Mouse (Mus musculus): ENCODE results near the gene Olfr1174-ps. TPM values are rescaled to one million over a fixed set of nuclear protein-coding genes. Genes with fewer than 3 reads are reported as not detected.

Olfr1174-ps gene
- not detected for total RNA-seq (2021)
- long read RNA-seq, experiment 1, result 0 reads
- long read RNA-seq, experiment 2, result 0 reads

DNA sequence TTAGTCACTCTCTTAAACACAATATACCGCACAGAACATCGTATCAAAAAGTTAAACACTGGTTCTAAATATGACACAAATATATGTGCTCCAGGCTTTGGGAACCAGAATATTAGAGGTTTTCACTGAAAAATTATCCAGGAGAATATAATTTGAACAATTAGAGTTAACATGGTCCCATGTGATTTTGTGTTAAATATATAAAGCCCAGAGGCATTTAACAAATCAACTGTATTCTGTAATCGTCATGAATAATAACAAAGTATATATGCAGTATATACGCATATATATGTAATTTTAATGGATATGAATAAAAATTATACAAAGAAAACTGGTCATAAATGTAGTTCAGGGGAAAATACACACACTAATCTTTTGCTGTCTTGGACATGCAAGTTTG is at the start of gene Olfr1174-ps:
TSS of gene Olfr1174-ps (minus strand) at position 101 of the 400 bp plus-strand sequence.
- no peak for DNase-seq

DNA sequence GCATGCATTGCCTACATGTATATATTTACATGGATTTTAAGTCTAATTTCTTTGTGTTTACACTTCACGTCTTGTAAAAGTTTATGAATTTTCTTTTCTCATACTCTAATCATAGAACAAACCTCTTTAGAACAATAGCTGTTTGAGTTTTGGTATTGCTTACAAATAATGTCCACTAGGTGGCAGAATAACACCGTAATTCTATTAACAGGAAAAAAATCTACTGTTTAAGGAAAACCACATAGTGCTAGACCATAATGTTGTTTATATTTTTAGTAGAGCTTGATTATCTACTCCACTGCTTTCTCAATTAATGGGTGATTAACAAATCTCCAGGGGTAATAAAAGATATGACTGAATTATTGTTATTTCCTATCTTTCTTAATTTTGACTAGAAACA is 41.4 kb upstream of the Olfr1174-ps start:
- no peak for DNase-seq

DNA sequence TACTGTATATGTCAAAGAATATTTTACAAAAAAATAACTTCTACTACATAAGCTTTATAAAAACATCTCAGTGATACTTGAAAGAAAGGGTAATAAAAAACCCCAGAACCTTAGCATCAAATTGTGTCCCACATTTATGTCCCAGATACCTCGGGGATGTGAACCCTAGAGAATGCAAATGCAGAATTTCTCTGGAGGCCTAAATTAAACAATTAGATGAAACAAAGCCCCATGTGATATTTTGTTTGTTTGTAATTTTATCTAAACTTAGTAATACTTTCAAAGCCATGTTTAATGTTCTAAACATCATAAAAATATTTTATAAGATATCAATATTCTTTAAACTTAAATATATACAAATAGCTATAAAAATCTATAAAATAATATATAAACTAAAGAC is 31.5 kb upstream of the Olfr1174-ps start, which contains the start of gene Olfr1177-ps:
TSS of gene Olfr1177-ps (minus strand) at position 101 of the 400 bp plus-strand sequence.
- DNase-seq, result no peak

GRCm38 (mm10) chr2:88336421-88336820 is 21.5 kb upstream of the Olfr1174-ps start, which contains the start of gene Olfr1176:
TSS of gene Olfr1176 (plus strand) at chr2:88336721.
- DNase-seq, result no peak

- no peak for DNase-seq
Measured at GRCm38 (mm10) chr2:88327115-88327514, 12.2 kb upstream of the Olfr1174-ps start, which contains the start of gene Olfr1175-ps. TSS of gene Olfr1175-ps (minus strand) at chr2:88327215.

- no peak for DNase-seq
Measured at GRCm38 (mm10) chr2:88279775-88280174, 35.2 kb downstream of the Olfr1174-ps start, which contains the start of gene Olfr1173. TSS of gene Olfr1173 (minus strand) at chr2:88279875.

Other genes starting within 250 kb of the Olfr1174-ps start
- gene Olfr1163, start 243.3 kb downstream of the Olfr1174-ps start, total RNA-seq (2021), result not detected
- not detected for gene Olfr1164, start 221.2 kb downstream of the Olfr1174-ps start, total RNA-seq (2021)
- gene Olfr1166, start 186.9 kb downstream of the Olfr1174-ps start, total RNA-seq (2021), result not detected
- not detected for gene Olfr1167, start 159.9 kb downstream of the Olfr1174-ps start, total RNA-seq (2021)
- gene Olfr1168, start 133.3 kb downstream of the Olfr1174-ps start, total RNA-seq (2021), result not detected
- not detected for gene Olfr1170, start 86.8 kb downstream of the Olfr1174-ps start, total RNA-seq (2021)
- gene Olfr1173, start 35.3 kb downstream of the Olfr1174-ps start, total RNA-seq (2021), result not detected
- not detected for gene Olfr1175-ps, start 12.1 kb upstream of the Olfr1174-ps start, total RNA-seq (2021)
- not detected for gene Olfr1176, start 21.6 kb upstream of the Olfr1174-ps start, total RNA-seq (2021)
- not detected for gene Olfr1177-ps, start 31.4 kb upstream of the Olfr1174-ps start, total RNA-seq (2021)
- not detected for gene Olfr1178, start 71.9 kb upstream of the Olfr1174-ps start, total RNA-seq (2021)
- not detected for gene Olfr1179, start 91.3 kb upstream of the Olfr1174-ps start, total RNA-seq (2021)
- not detected for gene Olfr1180, start 104.0 kb upstream of the Olfr1174-ps start, total RNA-seq (2021)
- gene Olfr1181, start 111.0 kb upstream of the Olfr1174-ps start, total RNA-seq (2021), result not detected
- not detected for gene Gm13757, start 134.0 kb upstream of the Olfr1174-ps start, total RNA-seq (2021)
- not detected for gene Olfr1183, start 139.7 kb upstream of the Olfr1174-ps start, total RNA-seq (2021)
- not detected for gene Olfr1184, start 168.5 kb upstream of the Olfr1174-ps start, total RNA-seq (2021)
- not detected for gene Olfr1185-ps1, start 178.2 kb upstream of the Olfr1174-ps start, total RNA-seq (2021)
- gene Olfr1186, start 203.4 kb upstream of the Olfr1174-ps start, total RNA-seq (2021), result not detected
- gene Olfr1188, start 241.8 kb upstream of the Olfr1174-ps start, total RNA-seq (2021), result not detected

Data from gastrocnemius, postnatal 10 days (tissue).